Mouse (Mus musculus): ENCODE data around the gene Arl3. TPM values are rescaled to one million over a fixed set of nuclear protein-coding genes. Genes with fewer than 3 reads are reported as not detected.

Gene Arl3
- total and polyA plus RNA-seq, 3 experiments = 7.9 to 18.9 (median 12.0) TPM

DNA sequence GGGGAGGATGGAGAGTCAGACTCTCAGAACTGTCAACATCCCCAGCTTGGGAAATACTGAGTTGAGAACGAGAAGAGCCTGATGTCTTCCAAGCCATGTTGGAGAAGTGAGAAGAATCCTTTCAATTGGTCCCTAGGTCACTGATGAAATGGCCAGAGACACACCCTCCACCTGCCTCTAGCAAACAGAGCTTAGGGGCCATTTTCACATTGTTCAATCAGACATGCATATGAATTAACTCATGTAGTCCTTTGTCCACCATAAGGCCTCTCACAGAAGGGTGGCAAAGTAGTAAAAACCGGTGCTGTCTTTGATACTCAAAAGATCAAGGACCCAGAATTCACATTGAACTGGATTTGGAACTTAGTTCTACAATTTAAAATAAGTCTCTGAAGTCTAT, 75.8 kb downstream of the Arl3 start:
- no peaks in the 10 kb centered on the region for H3K9me3 ChIP-seq (replicated peaks)
- peaks cover 13% of the 10 kb centered on the region for H3K4me1 ChIP-seq (ENCODE audit: insufficient read depth, low read depth, low read length)
- no peak overlapping the region for H3K4me3 ChIP-seq (ENCODE audit: low read depth, low read length)
- ATAC-seq (ENCODE audit: extremely low read depth, insufficient number of reproducible peaks, low FRiP score, poor library complexity, severe bottlenecking) = no peak
- no peak for DNase-seq (ENCODE audit: low spot score)
- H3K27me3 ChIP-seq (ENCODE audit: insufficient read depth, low read length) = peaks cover 2% of the 10 kb centered on the region; the same call in 1 of the 2 replicates
- no peaks in the 10 kb centered on the region for H3K36me3 ChIP-seq (replicated peaks)
- no peak for TF ChIP-seq CTCF (IDR thresholded peaks at IDR 0.05; ENCODE audit: low read depth, low read length)
- no peak for TF ChIP-seq GATA2 (IDR thresholded peaks at IDR 0.05; ENCODE audit: borderline replicate concordance, low read depth, low read length)
- no peak for TF ChIP-seq TAL1 (conservative IDR thresholded peaks at IDR 0.05; ENCODE audit: low read depth, low read length)
- TF ChIP-seq POLR2AphosphoS5 (IDR thresholded peaks at IDR 0.05; ENCODE audit: insufficient replicate concordance, low read depth, low read length) = no peak
- no peak for TF ChIP-seq GATA1 (IDR thresholded peaks at IDR 0.05; ENCODE audit: borderline replicate concordance, low read length)

DNA sequence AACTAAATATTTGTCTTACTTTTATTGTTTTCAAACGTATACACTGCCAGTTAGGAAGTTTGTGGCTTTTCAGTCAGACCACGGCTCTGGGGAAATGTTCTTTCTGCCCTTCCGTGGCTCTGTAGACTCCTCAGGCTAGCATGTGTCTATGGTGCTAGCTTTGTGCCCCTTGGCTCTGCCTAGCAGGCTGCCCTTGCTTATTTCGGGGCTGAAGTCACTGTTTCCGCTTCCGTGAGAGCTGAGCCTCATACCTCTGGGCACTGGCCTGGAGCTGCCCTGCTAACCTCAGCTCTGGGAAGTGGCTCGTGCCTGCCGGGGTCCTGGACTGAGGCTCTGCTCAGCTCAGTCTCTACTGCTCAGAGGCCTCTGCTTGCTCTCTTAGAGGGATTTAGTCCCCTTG, 77.9 kb downstream of the Arl3 start:
- H3K4me3 ChIP-seq (ENCODE audit: low read depth, low read length) = no peak overlapping the region
- peaks cover 19% of the 10 kb centered on the region for H3K4me1 ChIP-seq (ENCODE audit: insufficient read depth, low read depth, low read length)
- H3K9me3 ChIP-seq (replicated peaks) = no peaks in the 10 kb centered on the region
- no peak for TF ChIP-seq TAL1 (conservative IDR thresholded peaks at IDR 0.05; ENCODE audit: low read depth, low read length)
- no peak for TF ChIP-seq CTCF (IDR thresholded peaks at IDR 0.05; ENCODE audit: low read depth, low read length)
- TF ChIP-seq POLR2AphosphoS5 (IDR thresholded peaks at IDR 0.05; ENCODE audit: insufficient replicate concordance, low read depth, low read length) = no peak
- no peak for TF ChIP-seq GATA1 (IDR thresholded peaks at IDR 0.05; ENCODE audit: borderline replicate concordance, low read length)
- no peak for TF ChIP-seq GATA2 (IDR thresholded peaks at IDR 0.05; ENCODE audit: borderline replicate concordance, low read depth, low read length)
- H3K36me3 ChIP-seq (replicated peaks) = no peaks in the 10 kb centered on the region
- ATAC-seq (ENCODE audit: extremely low read depth, insufficient number of reproducible peaks, low FRiP score, poor library complexity, severe bottlenecking) = no peak
- no peak for DNase-seq (ENCODE audit: low spot score)
- peaks cover 2% of the 10 kb centered on the region; the same call in 1 of the 2 replicates for H3K27me3 ChIP-seq (ENCODE audit: insufficient read depth, low read length)

DNA sequence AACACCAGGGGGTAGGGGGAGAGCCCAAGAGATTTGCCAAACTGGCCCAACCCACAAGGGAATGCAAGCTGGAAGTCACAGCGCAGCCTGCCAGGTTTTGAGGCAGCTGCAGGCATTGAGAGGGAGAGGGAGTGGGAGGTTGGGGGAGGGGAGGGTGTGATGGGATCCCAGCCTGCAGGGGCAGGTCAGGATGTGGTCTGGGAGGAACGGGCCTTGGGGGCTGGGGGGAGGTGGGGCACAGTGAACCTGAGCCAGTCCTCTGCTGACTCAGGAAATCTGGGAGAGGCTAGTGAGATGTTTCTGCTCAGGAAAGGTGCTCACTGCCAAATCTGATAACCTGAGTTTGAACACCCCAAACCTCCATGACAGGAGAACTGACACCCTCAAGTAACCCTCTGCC, 82.4 kb downstream of the Arl3 start:
- no peak for ATAC-seq (ENCODE audit: extremely low read depth, insufficient number of reproducible peaks, low FRiP score, poor library complexity, severe bottlenecking)
- DNase-seq (ENCODE audit: low spot score) = no peak
- peaks cover 27% of the 10 kb centered on the region for H3K36me3 ChIP-seq (replicated peaks)
- H3K9me3 ChIP-seq (replicated peaks) = no peaks in the 10 kb centered on the region
- no peak for TF ChIP-seq CTCF (IDR thresholded peaks at IDR 0.05; ENCODE audit: low read depth, low read length)
- TF ChIP-seq GATA2 (IDR thresholded peaks at IDR 0.05; ENCODE audit: borderline replicate concordance, low read depth, low read length) = no peak
- TF ChIP-seq TAL1 (conservative IDR thresholded peaks at IDR 0.05; ENCODE audit: low read depth, low read length) = no peak
- no peak for TF ChIP-seq GATA1 (IDR thresholded peaks at IDR 0.05; ENCODE audit: borderline replicate concordance, low read length)
- TF ChIP-seq POLR2AphosphoS5 (IDR thresholded peaks at IDR 0.05; ENCODE audit: insufficient replicate concordance, low read depth, low read length) = no peak
- H3K4me3 ChIP-seq (ENCODE audit: low read depth, low read length) = no peak overlapping the region
- peaks cover 20% of the 10 kb centered on the region for H3K4me1 ChIP-seq (ENCODE audit: insufficient read depth, low read depth, low read length)
- peaks cover 2% of the 10 kb centered on the region; the same call in 1 of the 2 replicates for H3K27me3 ChIP-seq (ENCODE audit: insufficient read depth, low read length)

DNA sequence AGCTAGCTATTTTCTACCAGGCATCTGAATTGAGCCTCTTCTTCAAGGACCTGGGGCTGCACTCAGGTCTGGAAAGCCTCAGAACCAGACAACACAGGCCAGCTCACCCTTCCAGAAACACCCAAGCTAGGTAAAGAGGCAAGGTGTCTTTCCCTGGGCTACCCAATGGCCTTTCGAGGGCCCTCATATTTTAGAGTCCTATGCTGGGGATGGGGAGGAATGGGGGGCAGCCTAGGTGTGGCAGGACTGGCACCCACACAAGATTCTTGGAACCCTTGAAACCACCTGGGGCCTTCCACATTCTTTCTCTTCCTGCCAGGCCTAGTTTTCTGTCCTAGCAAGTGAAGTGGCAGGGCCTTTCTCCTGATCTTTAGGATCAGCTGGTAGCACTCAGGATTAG, 83.5 kb downstream of the Arl3 start:
- Histone ChIP-seq H3K27me3 (ENCODE audit: insufficient read depth, low read length) (no peaks in the 10 kb centered on the region), H3K9me3 (replicated peaks) (no peaks in the 10 kb centered on the region), H3K4me1 (ENCODE audit: insufficient read depth, low read depth, low read length) (peaks cover 29% of the 10 kb centered on the region), H3K36me3 (replicated peaks) (peaks cover 39% of the 10 kb centered on the region), H3K4me3 (ENCODE audit: low read depth, low read length) (no peak overlapping the region)
- DNase-seq (ENCODE audit: low spot score) (no peak), ATAC-seq (ENCODE audit: extremely low read depth, insufficient number of reproducible peaks, low FRiP score, poor library complexity, severe bottlenecking) (no peak)
- TF ChIP-seq GATA1 (IDR thresholded peaks at IDR 0.05; ENCODE audit: borderline replicate concordance, low read length) (no peak), CTCF (IDR thresholded peaks at IDR 0.05; ENCODE audit: low read depth, low read length) (no peak), GATA2 (IDR thresholded peaks at IDR 0.05; ENCODE audit: borderline replicate concordance, low read depth, low read length) (no peak), TAL1 (conservative IDR thresholded peaks at IDR 0.05; ENCODE audit: low read depth, low read length) (no peak), POLR2AphosphoS5 (IDR thresholded peaks at IDR 0.05; ENCODE audit: insufficient replicate concordance, low read depth, low read length) (no peak)

DNA sequence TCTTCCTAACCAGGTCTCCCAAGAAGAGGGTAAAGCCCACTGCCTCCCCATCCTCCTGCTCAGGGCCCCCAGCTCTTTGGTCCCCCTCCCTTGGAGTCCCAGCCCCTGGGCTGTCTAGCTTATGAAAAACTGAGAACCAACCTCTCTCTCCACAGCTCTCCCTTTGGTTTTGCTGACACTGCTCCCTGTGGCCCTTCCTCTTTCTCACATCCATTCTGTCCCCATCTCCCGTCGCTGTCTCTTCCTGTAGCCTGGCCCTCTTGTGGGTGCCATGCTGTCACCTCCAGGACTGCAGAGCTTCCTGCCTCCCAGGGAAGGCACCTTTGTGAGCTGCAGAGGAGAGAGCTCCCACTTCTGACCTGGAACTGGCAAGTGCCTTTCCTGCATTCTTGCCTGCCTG, 86.3 kb downstream of the Arl3 start:
- ATAC-seq (ENCODE audit: extremely low read depth, insufficient number of reproducible peaks, low FRiP score, poor library complexity, severe bottlenecking) (no peak), DNase-seq (ENCODE audit: low spot score) (no peak)
- H3K4me3 ChIP-seq (ENCODE audit: low read depth, low read length) = no peak overlapping the region
- H3K36me3 ChIP-seq (replicated peaks) = peaks cover 59% of the 10 kb centered on the region
- H3K27me3 ChIP-seq (ENCODE audit: insufficient read depth, low read length) = no peaks in the 10 kb centered on the region
- TF ChIP-seq TAL1 (conservative IDR thresholded peaks at IDR 0.05; ENCODE audit: low read depth, low read length) = no peak
- no peak for TF ChIP-seq POLR2AphosphoS5 (IDR thresholded peaks at IDR 0.05; ENCODE audit: insufficient replicate concordance, low read depth, low read length)
- TF ChIP-seq GATA1 (IDR thresholded peaks at IDR 0.05; ENCODE audit: borderline replicate concordance, low read length) = no peak
- no peak for TF ChIP-seq GATA2 (IDR thresholded peaks at IDR 0.05; ENCODE audit: borderline replicate concordance, low read depth, low read length)
- no peak for TF ChIP-seq CTCF (IDR thresholded peaks at IDR 0.05; ENCODE audit: low read depth, low read length)
- H3K9me3 ChIP-seq (replicated peaks) = no peaks in the 10 kb centered on the region
- peaks cover 29% of the 10 kb centered on the region for H3K4me1 ChIP-seq (ENCODE audit: insufficient read depth, low read depth, low read length)

DNA sequence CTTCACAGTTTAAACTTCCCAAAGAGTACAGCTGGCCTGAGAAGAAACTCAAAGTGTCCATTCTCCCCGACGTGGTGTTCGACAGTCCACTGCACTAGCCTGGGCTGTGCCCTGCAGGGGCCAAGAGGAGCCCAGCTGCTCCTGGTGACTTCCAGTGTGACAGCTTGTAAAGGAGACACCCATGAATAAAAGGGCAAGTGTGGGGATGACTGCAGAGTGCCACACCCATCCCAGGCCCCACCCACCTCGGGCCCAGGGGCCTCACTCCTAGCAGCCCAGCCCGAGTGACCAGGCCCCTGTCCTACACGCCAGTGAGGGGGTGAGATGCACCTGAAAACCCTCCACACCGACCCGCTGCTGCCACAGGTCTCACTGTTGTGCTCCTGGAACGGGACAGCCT, 87.2 kb downstream of the Arl3 start:
- peaks cover 27% of the 10 kb centered on the region for H3K4me1 ChIP-seq (ENCODE audit: insufficient read depth, low read depth, low read length)

More for the DNA sequence above, 87.2 kb downstream of the Arl3 start:
- Histone ChIP-seq H3K4me3 (ENCODE audit: low read depth, low read length) (no peak overlapping the region; the same call in 1 of the 2 replicates), H3K27me3 (ENCODE audit: insufficient read depth, low read length) (no peaks in the 10 kb centered on the region), H3K36me3 (replicated peaks) (peaks cover 63% of the 10 kb centered on the region), H3K9me3 (replicated peaks) (no peaks in the 10 kb centered on the region)
- ATAC-seq (ENCODE audit: extremely low read depth, insufficient number of reproducible peaks, low FRiP score, poor library complexity, severe bottlenecking) = no peak; the same call in 1 of the 2 replicates
- DNase-seq (ENCODE audit: low spot score) = no peak
- no peak for TF ChIP-seq CTCF (IDR thresholded peaks at IDR 0.05; ENCODE audit: low read depth, low read length)
- TF ChIP-seq GATA2 (IDR thresholded peaks at IDR 0.05; ENCODE audit: borderline replicate concordance, low read depth, low read length) = no peak
- no peak for TF ChIP-seq POLR2AphosphoS5 (IDR thresholded peaks at IDR 0.05; ENCODE audit: insufficient replicate concordance, low read depth, low read length)
- TF ChIP-seq GATA1 (IDR thresholded peaks at IDR 0.05; ENCODE audit: borderline replicate concordance, low read length) = no peak
- no peak for TF ChIP-seq TAL1 (conservative IDR thresholded peaks at IDR 0.05; ENCODE audit: low read depth, low read length)
